Mouse (Mus musculus): ENCODE results near the gene Tnxb. TPM values are rescaled to one million over a fixed set of nuclear protein-coding genes. Genes with fewer than 3 reads are reported as not detected.

Gene Tnxb
- 0.38 and 0.45 TPM in 2 replicates for polyA plus RNA-seq (2014; fragmentation: Nextera tagmentation; extraction: Ambion mirVana)

DNA sequence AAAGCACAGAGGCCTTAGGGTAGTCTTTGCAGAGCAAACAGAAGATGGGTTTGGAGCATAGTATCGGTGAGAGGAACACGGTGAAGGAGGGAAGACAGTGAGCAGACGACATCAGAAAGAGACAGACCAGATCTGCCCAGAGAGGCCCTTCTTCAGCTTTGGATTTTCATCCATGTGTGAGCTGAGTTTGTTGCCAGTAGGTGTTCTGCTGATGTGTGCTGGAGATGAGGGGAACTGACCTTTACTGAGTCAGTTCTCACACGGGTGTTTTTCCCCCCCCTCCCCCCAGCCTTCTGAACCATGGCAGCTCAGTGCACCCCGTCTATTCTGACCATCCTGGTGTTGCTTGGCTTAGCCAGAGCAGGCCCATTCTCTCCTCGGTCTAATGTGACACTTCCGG is at the start of gene Tnxb:
Tnxb (plus strand) TSS at position 301 of the 400 bp plus-strand sequence.
- Histone ChIP-seq H3K4me3 (ENCODE audit: low read depth, low read length) (peak within 1 kb of the TSS; percentile 33), H3K27ac (ENCODE audit: low read depth) (no peak within 1 kb of the TSS), H3K4me1 (ENCODE audit: insufficient read depth) (no peaks in the 10 kb centered on the region), H3K4me2 (peak within 1 kb of the TSS; percentile 64), H3K27me3 (ENCODE audit: insufficient read depth, low read length) (peaks cover 55% of the 10 kb centered on the region), H3K9ac (no peak within 1 kb of the TSS), H3K9me3 (ENCODE audit: low read depth, low read length) (no peaks in the 10 kb centered on the region), H3K36me3 (ENCODE audit: insufficient read depth) (no peaks in the 10 kb centered on the region)
- DNase-seq (no peak), ATAC-seq (ENCODE audit: insufficient read depth) (no peak)
- TF ChIP-seq CTCF (IDR thresholded peaks at IDR 0.05; ENCODE audit: low read depth), result no peak
- 52% methylated on average over 7 of the region's 7 CpGs for WGBS

DNA sequence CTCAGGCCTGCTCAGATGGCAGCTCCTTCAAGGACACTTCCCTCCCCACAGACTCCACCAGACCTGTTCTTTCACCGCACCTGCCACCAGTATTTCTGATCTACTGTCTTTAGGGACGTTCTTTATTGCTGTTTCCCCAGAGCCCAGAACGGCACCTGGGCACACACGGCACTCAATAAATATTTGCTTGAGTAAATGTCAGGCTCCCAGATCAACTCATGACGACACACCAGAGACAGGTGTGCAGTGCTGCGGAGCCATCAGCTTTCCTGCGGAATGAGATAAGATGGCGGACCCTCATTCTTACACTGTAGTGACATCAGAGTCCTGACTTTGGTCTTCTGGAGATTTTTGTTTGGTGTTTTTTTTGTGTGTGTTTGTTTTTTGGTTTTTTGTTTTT is 49.3 kb upstream of the Tnxb start:
- H3K27ac ChIP-seq (ENCODE audit: low read depth), result peak overlapping the region; percentile 27; the same call in 1 of the 2 replicates
- no peak for TF ChIP-seq CTCF (IDR thresholded peaks at IDR 0.05; ENCODE audit: low read depth)
- no peak for DNase-seq
- no peak overlapping the region for H3K4me2 ChIP-seq
- no peak overlapping the region for H3K4me3 ChIP-seq (ENCODE audit: low read depth, low read length)
- H3K27me3 ChIP-seq (ENCODE audit: insufficient read depth, low read length), result no peaks in the 10 kb centered on the region
- H3K4me1 ChIP-seq (ENCODE audit: insufficient read depth), result peaks cover under 1% of the 10 kb centered on the region; the same call in 1 of the 2 replicates
- no peak overlapping the region for H3K9ac ChIP-seq
- 73% methylated on average over 8 of the region's 8 CpGs for WGBS
- H3K9me3 ChIP-seq (ENCODE audit: low read depth, low read length), result no peaks in the 10 kb centered on the region
- no peak for ATAC-seq (ENCODE audit: insufficient read depth)
- H3K36me3 ChIP-seq (ENCODE audit: insufficient read depth), result peaks cover 19% of the 10 kb centered on the region; the same call in 1 of the 2 replicates

DNA sequence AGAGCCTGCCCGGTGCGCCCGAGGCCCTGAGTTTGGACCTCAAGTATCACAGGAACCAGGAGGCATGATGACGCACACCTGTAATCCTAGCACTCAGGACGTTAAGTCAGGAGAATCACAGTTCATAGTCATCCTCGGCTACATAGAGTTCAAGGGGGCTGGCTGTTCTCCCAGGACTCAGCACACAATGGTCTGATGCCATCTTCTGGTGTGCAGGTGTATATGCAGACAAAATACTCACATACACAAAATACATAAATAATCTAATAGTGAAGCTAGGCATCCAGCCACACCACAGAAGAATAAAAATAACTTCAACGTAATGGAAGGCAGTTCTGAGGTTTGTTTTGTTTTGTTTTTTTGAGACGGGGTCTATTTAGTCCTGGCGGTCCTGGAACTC is 47.2 kb upstream of the Tnxb start:
- Histone ChIP-seq H3K9me3 (ENCODE audit: low read depth, low read length) (no peaks in the 10 kb centered on the region), H3K27me3 (ENCODE audit: insufficient read depth, low read length) (no peaks in the 10 kb centered on the region), H3K4me1 (ENCODE audit: insufficient read depth) (peaks cover 6% of the 10 kb centered on the region; the same call in 1 of the 2 replicates), H3K9ac (no peak overlapping the region), H3K27ac (ENCODE audit: low read depth) (no peak overlapping the region), H3K36me3 (ENCODE audit: insufficient read depth) (peaks cover 19% of the 10 kb centered on the region; the same call in 1 of the 2 replicates), H3K4me3 (ENCODE audit: low read depth, low read length) (no peak overlapping the region), H3K4me2 (no peak overlapping the region)
- DNase-seq (no peak), ATAC-seq (ENCODE audit: insufficient read depth) (no peak)
- peak; percentile 40; the same call in 1 of the 2 replicates for TF ChIP-seq CTCF (IDR thresholded peaks at IDR 0.05; ENCODE audit: low read depth)
- WGBS, result 84% methylated on average over 9 of the region's 9 CpGs

DNA sequence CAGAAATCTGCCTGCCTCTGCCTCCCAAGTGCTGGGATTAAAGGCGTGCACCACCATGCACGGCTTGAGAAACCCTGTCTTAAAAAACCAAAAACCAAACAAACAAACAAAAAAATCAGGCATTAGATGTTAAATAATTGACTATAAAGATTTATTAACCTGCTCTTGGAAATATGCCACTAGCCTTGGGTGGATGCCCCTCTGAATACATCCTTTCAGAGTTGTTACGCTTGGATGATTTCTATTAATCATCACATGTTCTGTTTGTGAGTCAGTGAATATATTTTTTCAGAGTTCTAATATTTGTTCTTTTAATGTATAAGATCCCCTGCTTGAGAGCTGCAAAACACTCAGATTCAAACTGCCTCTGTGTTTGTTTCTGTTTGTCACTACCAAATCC is 45.4 kb upstream of the Tnxb start:
- no peak for DNase-seq
- ATAC-seq (ENCODE audit: insufficient read depth), result no peak
- Histone ChIP-seq H3K27ac (ENCODE audit: low read depth) (no peak overlapping the region), H3K9me3 (ENCODE audit: low read depth, low read length) (no peaks in the 10 kb centered on the region), H3K4me2 (no peak overlapping the region), H3K27me3 (ENCODE audit: insufficient read depth, low read length) (peaks cover 11% of the 10 kb centered on the region), H3K4me3 (ENCODE audit: low read depth, low read length) (no peak overlapping the region), H3K36me3 (ENCODE audit: insufficient read depth) (peaks cover 19% of the 10 kb centered on the region; the same call in 1 of the 2 replicates), H3K9ac (no peak overlapping the region), H3K4me1 (ENCODE audit: insufficient read depth) (peaks cover 12% of the 10 kb centered on the region; the same call in 1 of the 2 replicates)
- WGBS, result 86% methylated on average over 3 of the region's 3 CpGs
- no peak for TF ChIP-seq CTCF (IDR thresholded peaks at IDR 0.05; ENCODE audit: low read depth)

DNA sequence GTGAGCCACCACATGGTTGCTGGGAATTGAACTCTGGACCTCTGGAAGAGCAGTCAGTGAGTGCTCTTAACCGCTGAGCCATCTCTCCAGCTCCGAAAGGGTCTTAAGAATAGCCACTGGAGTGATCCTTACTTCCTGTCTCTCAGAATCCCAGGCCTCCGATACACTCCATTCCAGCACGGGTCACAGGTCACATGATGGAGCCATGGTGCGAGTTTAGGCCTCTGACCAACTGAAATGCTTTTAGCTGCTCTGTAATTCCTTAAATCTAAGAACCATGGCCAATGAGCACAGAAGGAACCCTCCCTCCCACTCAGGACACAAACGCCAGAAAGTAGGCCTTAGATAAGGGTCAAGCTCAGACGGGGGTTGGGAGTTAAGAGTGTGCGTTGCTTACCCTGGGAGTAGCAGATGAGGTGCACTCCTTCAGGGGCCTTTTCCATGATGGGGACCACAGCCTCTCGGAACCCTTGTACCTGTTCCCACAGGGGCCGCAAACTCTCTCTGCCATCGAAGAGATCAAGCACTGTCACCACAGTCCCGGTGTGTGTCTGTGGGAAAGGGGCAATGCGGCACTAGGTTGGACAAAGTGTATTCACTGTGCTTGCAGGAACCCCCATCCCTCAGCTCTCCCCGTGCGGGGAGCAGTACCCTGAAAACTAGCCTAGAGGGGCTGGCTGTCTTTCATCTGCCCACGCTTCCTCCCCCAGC is 44.1 kb upstream of the Tnxb start:
- Histone ChIP-seq H3K36me3 (ENCODE audit: insufficient read depth) (peaks cover 12% of the 10 kb centered on the region; the same call in 1 of the 2 replicates), H3K4me2 (peak overlapping the region; percentile 92), H3K4me1 (ENCODE audit: insufficient read depth) (peaks cover 16% of the 10 kb centered on the region; the same call in 1 of the 2 replicates), H3K9ac (peak overlapping the region; percentile 73), H3K27ac (ENCODE audit: low read depth) (peak overlapping the region; percentile 76; the same call in 1 of the 2 replicates), H3K9me3 (ENCODE audit: low read depth, low read length) (no peaks in the 10 kb centered on the region), H3K27me3 (ENCODE audit: insufficient read depth, low read length) (peaks cover 24% of the 10 kb centered on the region), H3K4me3 (ENCODE audit: low read depth, low read length) (peak overlapping the region; percentile 69)
- DNase-seq (no peak), ATAC-seq (ENCODE audit: insufficient read depth) (no peak)
- 44% methylated on average over 16 of the region's 16 CpGs for WGBS
- no peak for TF ChIP-seq CTCF (IDR thresholded peaks at IDR 0.05; ENCODE audit: low read depth)

- peak; percentile 18 for ATAC-seq (ENCODE audit: insufficient read depth)
- peak; percentile 76 for DNase-seq
Measured at GRCm38 (mm10) chr17:34626773-34627092, 43.6 kb upstream of the Tnxb start.

More at GRCm38 (mm10) chr17:34626773-34627092, 43.6 kb upstream of the Tnxb start:
- no peaks in the 10 kb centered on the region for H3K9me3 ChIP-seq (ENCODE audit: low read depth, low read length)
- H3K4me1 ChIP-seq (ENCODE audit: insufficient read depth), result peaks cover 16% of the 10 kb centered on the region; the same call in 1 of the 2 replicates
- TF ChIP-seq CTCF (IDR thresholded peaks at IDR 0.05; ENCODE audit: low read depth), result peak; percentile 69
- peak overlapping the region; percentile 76 for H3K27ac ChIP-seq (ENCODE audit: low read depth)
- peak overlapping the region; percentile 92 for H3K4me2 ChIP-seq
- H3K9ac ChIP-seq, result peak overlapping the region; percentile 73
- peaks cover 29% of the 10 kb centered on the region for H3K27me3 ChIP-seq (ENCODE audit: insufficient read depth, low read length)
- peaks cover 12% of the 10 kb centered on the region; the same call in 1 of the 2 replicates for H3K36me3 ChIP-seq (ENCODE audit: insufficient read depth)
- H3K4me3 ChIP-seq (ENCODE audit: low read depth, low read length), result peak overlapping the region; percentile 69
- under 1% methylated on average over 18 of the region's 18 CpGs for WGBS
